Comparison of ENCODE assay signal across 8 mouse cellular contexts in the genomic region with DNA sequence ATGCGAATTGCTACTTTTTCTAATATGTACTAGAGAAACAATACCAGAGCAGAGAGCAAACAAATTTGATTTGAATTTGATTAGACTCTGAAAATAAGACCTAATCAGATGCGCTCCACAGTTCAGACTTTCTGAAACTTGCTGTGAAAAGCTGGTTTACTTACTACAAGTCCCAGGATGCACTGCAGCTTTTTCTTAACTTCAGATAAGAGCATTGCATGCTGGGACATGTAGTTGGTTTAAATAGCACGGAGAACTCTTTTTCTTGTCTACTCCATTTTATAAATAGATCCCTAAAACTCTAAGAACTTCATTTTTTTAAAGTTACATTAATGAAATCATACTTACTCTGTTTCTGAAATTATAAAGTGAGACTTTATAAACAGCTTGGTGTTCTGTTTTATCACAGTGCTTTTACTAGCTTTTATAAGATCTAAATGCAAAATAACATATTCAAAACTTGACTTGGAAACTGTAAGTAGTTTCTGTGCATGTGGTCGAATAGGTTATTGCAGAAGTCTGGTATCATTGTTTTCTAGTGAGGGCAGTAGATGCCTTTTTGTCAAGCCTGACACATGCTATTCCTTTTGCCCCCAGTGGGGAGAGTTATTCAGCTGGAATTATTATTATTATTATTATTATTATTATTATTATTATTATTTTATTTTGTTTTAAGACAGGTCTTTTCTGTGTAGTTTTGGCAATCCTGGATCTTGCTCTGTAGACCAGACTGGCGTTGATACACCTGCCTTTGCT.
DNase-seq lines count a peak whose midpoint lies in the region; ATAC-seq and TF ChIP-seq lines count a peak whose summit lies in the region.

No protein-coding gene starts in this region.

- no peak overlapping the region for H3K9ac ChIP-seq in neural tube, embryonic 15.5 days (replicated peaks)
- H3K9ac ChIP-seq in midbrain, postnatal 0 days (replicated peaks; ENCODE audit: low read length, poor library complexity, severe bottlenecking) = no peak overlapping the region

- peak; percentile 77 for ATAC-seq in neural tube, embryonic 15.5 days (ENCODE audit: low FRiP score)
- peak; percentile 90 for ATAC-seq in activated CD4-positive, CD25-positive, alpha-beta regulatory T cell, adult 4 months
- ATAC-seq in midbrain, postnatal 0 days (ENCODE audit: low FRiP score) = no peak

- no peak overlapping the region for H3K4me3 ChIP-seq in neural tube, embryonic 15.5 days (replicated peaks)
- H3K4me3 ChIP-seq in midbrain, postnatal 0 days (ENCODE audit: low read depth, low read length) = no peak overlapping the region

- 81% methylated on average over 5 of the region's 5 CpGs for WGBS in neural tube, embryonic 15.5 days
- WGBS in midbrain, postnatal 0 days = 69% methylated on average over 5 of the region's 5 CpGs

- no peak overlapping the region for H3K27ac ChIP-seq in neural tube, embryonic 15.5 days (replicated peaks)
- no peak overlapping the region for H3K27ac ChIP-seq in midbrain, postnatal 0 days (ENCODE audit: low read depth, low read length)

- H3K4me2 ChIP-seq in neural tube, embryonic 15.5 days = no peak overlapping the region
- no peak overlapping the region for H3K4me2 ChIP-seq in midbrain, postnatal 0 days (ENCODE audit: low read depth, low read length, poor library complexity, severe bottlenecking)

- peak; percentile 63 for DNase-seq in gastrocnemius, adult 18-20 months (ENCODE audit: low spot score)
- no peak for DNase-seq in gastrocnemius, postnatal 25 days
- DNase-seq in neural tube, embryonic 10.5 days (ENCODE audit: extremely low spot score, low spot score) = no peak
- peak; percentile 59 to 78 for DNase-seq in heart, postnatal 10 days
- peak; percentile 89 for DNase-seq in midbrain, postnatal 0 days (ENCODE audit: low spot score)
- DNase-seq in yolk sac, embryonic 10.5 days (ENCODE audit: low spot score) = no peak

- no peaks in the 10 kb centered on the region for H3K36me3 ChIP-seq in neural tube, embryonic 15.5 days
- no peaks in the 10 kb centered on the region for H3K36me3 ChIP-seq in midbrain, postnatal 0 days (ENCODE audit: insufficient read depth, low read length)

- TF ChIP-seq CTCF in midbrain, postnatal 0 days (IDR thresholded peaks at IDR 0.05) = no peak

- no peaks in the 10 kb centered on the region for H3K9me3 ChIP-seq in neural tube, embryonic 15.5 days (replicated peaks)
- H3K9me3 ChIP-seq in midbrain, postnatal 0 days (ENCODE audit: low read length) = no peaks in the 10 kb centered on the region

- no peaks in the 10 kb centered on the region for H3K27me3 ChIP-seq in neural tube, embryonic 15.5 days (replicated peaks)
- no peaks in the 10 kb centered on the region for H3K27me3 ChIP-seq in midbrain, postnatal 0 days (ENCODE audit: insufficient read depth, low read length)

- intact Hi-C loops in heart, postnatal 10 days (cut with DNase I) = no loop called here

- peaks cover 24% of the 10 kb centered on the region for H3K4me1 ChIP-seq in neural tube, embryonic 15.5 days
- H3K4me1 ChIP-seq in midbrain, postnatal 0 days (ENCODE audit: insufficient read depth, low read length) = 0 out of 2 replicates have a peak, but pooled peaks cover 2% of the 10 kb centered on the region

Comparison
In these comparisons a context has a peak if more than half of its experiments do, and no peak if none do; other contexts are left out.
1. DNase-seq: peak in gastrocnemius, adult 18-20 months (single experiment), heart, postnatal 10 days (2 of 2) and midbrain, postnatal 0 days (single experiment); none in gastrocnemius, postnatal 25 days (single experiment), neural tube, embryonic 10.5 days (single experiment) and yolk sac, embryonic 10.5 days (single experiment).